Mouse (Mus musculus): ENCODE measurements around the gene Ttc1.

Ttc1 gene

GRCm38 (mm10) chr11:43703552-43703951 lies 44.3 kb downstream of the Ttc1 start:
- DNase-seq (ENCODE audit: low read depth, low spot score): no peak

DNA sequence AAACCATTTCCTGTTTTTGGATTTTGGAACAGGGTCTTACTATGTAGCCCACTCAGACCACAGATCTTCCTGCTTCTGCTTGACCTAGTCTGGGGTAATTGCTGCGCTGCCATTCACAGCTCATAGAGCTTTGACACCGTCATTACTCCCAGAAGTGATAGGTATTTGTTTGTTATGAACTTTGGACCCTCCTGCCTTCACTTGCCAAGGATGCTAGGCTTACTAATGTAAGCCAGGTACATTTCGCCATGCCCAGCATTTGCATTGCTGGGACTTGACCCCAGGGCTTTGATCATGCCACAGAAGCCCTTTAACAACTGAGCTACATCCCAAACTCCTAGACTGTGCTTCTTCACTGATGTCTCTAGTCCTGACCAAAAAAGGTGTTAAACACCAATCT lies 47.5 kb downstream of the Ttc1 start:
- no peak for DNase-seq (ENCODE audit: low read depth, low spot score)

- DNase-seq (ENCODE audit: low read depth, low spot score): no peak
These were observed 49.2 kb downstream of the Ttc1 start for GRCm38 (mm10) chr11:43698621-43699020.

GRCm38 (mm10) chr11:43696623-43697022 lies 51.2 kb downstream of the Ttc1 start:
- DNase-seq (ENCODE audit: low read depth, low spot score): no peak

- DNase-seq (ENCODE audit: low read depth, low spot score): no peak
These were observed 59.0 kb downstream of the Ttc1 start for GRCm38 (mm10) chr11:43688850-43689249.

- no peak for DNase-seq (ENCODE audit: low read depth, low spot score)
These were observed 65.2 kb downstream of the Ttc1 start for GRCm38 (mm10) chr11:43682415-43683217.

DNA sequence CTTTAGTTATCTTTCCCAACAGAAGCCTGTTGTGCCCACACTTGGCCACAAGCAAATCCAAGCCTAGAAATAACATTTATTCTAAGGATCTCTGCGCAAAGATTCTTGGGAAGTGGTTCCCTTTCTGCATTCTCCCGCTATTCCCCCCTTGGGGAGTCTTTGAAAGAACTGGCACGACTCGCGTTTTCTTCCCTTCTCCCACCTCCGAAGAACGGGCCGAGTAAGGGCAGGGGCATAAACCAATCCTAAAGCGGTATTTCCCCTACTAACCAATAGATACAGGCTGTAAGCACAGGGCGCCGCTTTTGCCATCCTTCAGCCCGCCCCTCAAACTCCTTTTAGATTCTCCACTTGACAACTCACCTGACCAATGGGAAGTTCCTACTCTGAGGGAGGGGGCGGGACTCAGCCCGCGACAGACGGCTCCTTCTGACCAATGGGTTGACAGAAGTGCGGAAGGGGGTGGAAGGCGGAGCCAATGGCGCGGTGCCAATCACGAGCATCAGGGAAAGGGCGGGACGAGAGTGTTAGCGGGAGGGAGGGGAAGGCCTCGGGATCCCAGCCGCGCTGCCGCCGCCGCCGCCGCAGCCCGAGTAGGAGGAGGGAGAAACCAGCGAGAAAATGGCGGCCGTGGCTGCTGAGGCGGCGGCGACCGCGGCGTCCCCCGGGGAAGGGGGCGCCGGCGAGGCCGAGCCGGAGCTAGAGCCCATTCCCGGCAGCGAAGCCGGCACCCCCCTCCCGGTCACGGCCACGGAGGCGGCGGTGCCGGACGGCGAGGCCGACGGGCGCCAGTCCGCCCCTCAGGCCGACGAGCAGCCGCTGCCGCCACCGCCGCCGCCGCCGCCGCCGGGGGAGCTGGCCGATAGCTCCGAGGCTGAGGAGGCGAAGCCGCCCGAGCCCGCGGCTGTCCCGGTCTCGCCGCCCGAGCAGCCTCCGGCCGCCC lies 66.1 kb downstream of the Ttc1 start, which contains the start of gene Pwwp2a:
Gene Pwwp2a, plus strand, starts transcription at position 527 of the 943 bp plus-strand sequence.
- DNase-seq (ENCODE audit: low read depth, low spot score): peak; percentile 100

All from telencephalon, adult 2 months (tissue).